Mouse (Mus musculus) gastrocnemius, postnatal 4 days (tissue): Measurements from ENCODE around the gene Epop. TPM values are rescaled to one million over a fixed set of nuclear protein-coding genes. Genes with fewer than 3 reads are reported as not detected.
A peak's percentile ranks its signal among the peaks of the same experiment; 100 is the strongest.
"Not testable (repeated sequence)": the region's sequence is repeated elsewhere in the genome, so short reads cannot be mapped to it uniquely, and the experiment has no call there.

Experiments
- DNase-seq, 2 experiments: peaks; one replicate each; pipeline ENCODE4 v3.0.0; 2021 to 2022; ENCODE audit warnings: low spot score in 2 of 2, mixed read lengths in 2 of 2
- total RNA-seq, 2 experiments: library from RNA; stranded (reverse); gene quantifications; 2 replicates each; pipeline ENCODE4 v1.2.3; 2021

Gene Epop
- total RNA-seq, 2 experiments from 2014 or later, result 0.47 to 0.76 TPM

DNA sequence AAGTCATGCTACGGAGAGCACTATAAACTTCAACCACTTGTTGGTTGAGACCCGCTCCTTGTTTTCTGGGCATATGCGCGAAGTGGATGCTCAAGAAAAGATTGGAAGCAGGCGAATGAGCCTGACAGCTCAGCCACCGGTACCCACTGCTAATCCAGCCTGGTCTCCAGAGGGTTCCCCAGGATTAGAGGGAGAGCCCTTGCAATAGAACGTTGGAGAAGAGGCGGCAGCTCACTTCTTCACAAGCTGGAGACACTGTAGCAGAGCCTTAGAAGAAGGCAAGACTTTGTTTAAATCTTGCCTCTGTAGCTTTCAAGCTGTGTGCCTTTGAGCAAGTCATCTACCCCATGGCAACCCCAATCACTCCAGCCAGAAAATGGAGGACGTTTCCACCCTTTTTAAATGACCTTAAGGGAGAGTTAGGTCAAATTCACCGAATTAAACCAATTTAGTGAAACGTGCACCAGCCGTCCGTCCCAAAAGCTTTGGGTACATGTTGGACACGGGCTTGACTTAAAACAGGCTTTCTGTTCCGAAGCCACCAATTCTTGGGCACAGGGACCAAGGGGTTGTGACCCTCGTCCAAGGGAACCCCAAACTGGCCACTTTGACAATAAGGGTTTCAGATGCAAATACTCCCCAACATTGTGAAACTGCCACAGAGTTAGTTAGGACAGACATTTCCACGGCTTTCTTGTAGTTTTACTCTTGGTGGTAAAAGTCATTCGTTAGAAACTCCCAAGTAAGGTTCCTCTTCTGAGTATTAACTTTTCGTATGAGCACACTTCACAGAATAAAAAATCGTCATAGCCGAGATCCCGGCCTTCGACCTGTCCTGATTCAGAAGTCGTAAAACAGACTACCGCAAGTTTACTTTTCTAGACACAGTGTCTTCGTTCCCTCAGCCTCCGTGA, 31.5 kb upstream of the Epop start:
- DNase-seq, result no peak

DNA sequence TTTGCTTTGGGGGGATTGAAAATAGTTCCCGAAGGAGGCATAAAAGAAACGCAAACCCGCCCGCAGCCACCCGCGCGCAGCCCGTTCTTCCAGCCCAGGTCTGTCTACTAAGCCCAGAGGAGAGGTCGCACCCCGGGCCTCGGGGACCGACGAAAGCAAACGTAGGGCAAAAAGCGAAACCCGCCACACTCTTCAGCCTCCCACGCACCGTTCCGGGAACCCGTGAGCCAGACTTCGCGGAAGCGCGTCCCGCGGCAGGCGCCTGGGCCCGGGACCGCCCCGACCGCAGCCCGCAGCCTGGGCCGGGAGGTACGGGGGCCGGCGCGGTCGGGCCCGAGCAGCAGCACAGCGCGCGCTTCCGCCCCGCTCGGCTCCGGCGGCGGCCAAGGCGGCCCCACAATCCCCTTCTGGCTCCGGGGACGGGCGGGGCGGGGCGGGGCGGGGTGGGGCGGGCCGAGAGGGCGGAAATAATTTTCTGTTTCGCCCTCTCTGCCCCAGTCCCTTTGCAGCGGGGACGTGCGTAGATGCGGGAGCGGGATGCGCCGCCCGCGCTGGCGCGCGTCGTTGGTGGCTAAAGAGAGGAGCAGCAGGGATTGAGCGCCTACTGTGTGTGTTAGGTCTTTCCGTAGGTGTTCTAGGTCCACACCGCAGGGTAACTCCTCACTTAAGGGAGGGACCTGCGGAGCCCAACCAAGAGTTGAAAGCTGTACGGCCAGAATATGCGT, 30.6 kb upstream of the Epop start:
- peak; percentile 51 to 78 for DNase-seq

DNA sequence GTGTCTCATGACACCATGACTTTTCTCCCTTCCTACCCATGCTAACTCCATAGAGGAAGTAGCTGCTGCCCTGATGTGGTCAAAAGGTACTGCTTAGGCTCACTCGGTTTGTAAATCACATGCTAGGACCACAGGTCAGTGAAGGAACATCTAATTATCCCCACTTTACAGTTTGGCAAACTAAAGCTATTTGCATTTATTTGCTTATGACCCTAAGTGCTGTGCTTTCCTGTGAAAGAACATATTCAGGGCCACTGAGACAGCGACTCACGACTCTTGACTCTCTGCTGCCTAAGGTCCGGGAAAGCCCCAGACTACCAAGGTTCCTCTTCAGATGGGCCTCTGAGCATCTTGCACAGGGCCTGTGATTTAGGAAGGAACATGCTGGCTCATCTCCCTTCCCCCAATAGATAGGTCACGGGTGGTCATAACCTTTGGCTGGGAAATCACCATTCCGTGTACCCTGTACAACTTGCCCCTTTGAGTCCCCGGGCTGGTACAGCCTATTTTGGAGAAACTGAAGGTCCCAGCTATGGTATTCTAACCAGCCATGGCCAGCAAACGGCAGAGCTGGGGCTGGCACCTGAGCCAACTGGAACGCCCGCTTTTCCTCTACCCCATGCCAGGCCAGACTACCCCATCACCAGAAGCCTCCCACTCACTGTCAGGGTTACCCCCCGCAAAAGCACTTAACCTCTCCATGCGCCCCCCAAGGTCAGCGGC, 29.9 kb upstream of the Epop start:
- no peak for DNase-seq

DNA sequence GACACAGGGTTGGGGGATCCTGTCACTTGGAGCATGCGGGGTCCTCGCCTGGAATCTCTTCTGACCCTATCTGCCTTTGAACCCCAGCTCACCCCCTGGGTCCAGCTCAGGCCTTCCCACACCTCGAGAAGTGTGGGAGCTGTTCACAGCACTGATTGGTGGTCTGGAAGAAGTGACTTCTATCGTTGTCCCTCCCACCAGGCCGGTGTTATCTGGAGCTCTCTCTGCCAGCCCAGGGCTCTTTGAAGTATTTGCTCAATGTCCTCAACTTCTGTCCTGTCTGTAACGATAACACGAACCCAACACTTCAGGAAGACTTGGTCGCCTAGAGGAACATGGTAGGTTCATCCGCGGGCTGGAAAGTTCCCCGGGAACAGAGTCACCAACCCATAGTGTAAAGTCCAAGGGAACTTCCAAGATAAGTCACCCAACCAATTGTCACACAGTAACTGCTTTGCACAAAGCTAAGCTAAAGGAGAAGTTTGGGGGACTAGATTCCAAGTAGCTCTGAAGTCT, 29.3 kb upstream of the Epop start:
- DNase-seq, result no peak

DNA sequence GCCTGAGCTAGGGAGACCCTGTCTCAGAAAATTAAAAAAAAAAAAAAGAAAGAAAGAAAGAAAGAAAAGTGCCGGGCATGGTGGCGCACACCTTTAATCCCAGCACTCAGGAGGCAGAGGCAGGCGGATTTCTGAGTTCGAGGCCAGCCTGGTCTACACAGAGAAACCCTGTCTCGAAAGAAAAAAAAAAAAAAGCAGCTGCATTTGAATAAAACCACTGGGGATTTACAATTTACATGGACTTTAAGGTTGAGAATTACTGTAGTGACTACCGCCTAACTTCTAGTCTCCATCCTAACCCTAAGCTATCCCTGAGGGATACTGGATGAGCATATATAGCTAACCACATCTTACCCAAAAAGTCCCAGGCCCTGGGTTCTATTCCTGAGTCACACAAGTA, 28.5 kb upstream of the Epop start:
- not testable (repeated sequence) for DNase-seq

DNA sequence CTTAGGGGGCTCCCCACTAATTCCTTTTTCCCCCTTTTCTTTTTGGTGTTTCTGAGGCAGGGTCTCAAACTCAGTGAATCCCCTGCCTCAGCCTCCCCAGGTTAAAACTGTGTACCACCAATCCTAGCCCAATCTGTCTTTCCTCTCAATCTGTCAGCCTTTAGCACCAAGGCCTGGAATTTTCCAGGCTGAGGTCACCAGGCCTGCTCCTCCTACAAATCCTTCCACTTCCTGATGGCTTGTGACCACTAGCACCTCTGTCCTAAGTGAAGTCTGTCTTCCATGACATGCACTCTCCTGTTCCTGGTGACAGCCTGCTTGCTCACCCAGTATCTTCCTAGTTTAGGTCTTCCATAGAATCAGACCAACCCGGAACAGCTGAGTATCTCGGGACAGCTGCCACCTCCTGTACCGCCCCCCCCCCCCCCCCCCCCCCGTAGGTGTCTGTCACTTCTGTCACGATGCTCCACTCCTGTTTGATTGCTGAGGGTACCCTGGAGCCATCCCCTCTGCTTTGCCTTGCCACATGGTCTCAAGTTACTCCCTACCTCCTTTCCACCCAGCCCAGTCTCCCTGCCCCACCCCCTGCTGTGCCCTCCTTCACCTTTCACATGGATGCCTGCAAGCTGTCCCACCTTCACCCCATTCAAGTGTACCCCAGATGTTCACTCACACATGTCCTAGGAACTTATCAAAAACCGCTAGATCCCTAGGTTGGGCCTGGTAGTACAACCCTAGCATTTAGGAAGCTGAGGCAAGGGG, 27.9 kb upstream of the Epop start:
- DNase-seq, result no peak

DNA sequence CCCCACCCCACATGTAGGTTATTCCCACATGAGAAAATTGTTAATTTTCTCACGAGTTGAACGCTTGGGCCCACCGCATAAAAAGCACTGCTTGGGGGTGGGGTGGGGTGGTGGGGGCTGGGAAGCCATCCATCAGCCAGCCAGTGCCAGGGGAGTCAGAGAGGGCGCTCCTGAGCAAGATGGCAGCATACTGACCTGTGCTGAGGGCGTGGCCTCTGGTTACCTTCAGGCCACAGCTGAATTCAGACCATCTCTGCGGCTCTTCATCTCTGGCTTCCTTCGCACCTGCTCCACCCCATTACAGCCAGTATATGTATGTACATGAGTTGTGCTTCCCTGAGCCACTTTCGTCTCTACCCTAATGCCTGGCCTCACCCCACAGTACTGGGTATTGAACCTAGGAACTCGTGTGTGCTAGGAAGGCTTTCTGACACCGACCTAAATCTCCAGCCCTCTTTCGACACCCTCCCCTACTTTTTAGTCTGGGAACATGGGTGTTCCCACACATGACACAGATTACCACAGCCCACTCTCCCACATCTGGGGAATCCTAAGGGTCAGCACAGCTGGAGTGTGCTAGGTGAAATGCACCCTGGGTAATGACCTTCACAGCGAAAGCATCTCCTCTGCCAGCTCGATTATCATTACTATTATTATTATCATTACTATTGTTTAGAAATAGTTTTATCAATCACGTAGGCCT, 26.9 kb upstream of the Epop start:
- DNase-seq, result no peak

DNA sequence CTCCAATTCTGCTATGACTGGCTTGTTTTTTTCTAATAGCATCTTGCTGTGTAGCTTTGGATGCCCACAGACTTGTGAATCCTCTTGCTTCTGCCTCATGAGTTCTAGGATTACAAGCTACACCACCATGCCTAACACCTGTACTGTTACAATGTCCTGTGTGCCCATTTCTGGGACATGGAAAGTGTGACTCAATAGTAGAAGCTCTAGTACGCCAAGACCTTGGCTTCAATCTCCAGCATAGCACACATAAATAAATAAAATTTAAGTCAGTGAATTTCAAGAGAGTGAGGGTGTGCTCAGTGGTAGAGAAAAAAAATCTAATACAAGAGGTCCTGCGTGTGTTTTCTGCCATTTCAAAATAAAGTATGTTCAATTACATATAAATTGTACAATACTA, 24.7 kb upstream of the Epop start:
- no peak for DNase-seq

DNA sequence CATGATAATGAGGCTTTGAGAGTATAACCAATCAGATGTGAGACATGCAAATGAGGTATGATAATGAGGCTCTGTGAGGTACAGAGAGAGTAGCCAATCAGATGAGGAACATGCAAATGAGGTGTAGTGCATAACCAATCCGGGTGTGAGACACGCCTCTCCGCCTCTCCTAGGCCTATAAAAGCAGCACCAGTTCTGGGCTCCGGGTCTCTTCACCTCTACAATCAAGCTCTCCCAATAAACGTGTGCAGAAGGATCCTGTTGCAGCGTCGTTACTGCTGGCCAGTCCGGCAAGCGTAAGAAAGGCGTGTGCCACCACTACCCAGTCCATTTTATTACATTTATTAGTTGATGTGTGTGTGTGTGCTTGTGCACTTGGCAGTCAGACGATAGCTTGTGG, 23.9 kb upstream of the Epop start:
- DNase-seq, result not testable (repeated sequence)

DNA sequence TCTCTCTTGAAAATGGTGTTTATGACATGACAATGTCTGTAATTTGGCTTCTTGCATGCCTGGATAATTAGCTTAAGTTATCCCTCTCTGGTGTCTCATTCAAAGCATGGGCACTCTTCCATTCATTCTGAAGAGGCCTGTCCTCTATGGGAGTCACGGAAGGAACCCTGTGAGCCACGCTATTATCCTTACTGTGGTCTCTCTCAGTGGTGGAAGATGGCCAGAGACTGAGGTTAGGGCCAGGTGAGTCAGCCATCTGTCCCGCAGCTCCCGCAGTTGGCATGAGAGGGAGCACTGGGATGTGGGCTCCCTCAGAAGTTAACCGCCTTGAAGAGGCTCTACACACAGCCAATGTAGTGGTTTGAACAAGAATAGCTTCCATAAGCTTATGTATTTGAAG, 20.8 kb upstream of the Epop start:
- no peak for DNase-seq

DNA sequence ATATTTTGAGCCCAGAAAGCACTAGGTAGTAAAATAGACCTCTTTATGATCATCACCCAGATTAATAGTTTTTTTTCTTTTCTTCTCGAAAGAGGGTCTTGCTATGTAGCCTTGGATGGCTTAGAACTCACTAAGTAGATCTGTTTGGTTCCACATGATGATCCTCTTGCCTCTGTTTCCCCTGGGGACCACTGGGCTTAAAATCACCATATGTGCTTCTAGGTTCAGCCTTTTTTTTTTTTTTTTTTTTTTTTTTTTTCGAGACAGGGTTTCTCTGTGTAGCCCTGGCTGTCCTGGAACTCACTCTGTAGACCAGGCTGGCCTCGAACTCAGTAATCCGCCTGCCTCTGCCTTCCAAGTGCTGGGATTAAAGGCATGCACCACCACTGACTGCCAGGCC, 19.0 kb upstream of the Epop start:
- DNase-seq, result not testable (repeated sequence)

DNA sequence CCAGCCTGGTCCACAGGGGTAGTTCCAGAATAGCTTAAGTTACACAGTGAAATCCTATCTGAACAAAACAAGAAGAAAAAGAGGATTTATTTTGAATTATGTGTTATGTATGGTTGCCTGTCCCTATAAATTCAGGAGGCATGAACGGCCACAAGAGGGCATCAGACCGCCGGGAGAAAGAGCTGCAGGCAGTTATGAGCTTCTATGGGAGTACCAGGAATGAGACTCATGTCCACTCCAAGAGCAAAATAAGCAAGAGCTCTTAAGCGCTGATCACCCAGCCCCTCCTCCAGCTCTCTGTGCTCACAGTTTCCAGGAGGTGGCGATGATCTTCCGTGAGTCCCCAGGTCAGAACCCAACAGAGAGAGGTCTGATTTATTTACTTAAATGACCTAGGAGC, 15.3 kb upstream of the Epop start:
- peak in 1 of 2 experiments; percentile 55 for DNase-seq

DNA sequence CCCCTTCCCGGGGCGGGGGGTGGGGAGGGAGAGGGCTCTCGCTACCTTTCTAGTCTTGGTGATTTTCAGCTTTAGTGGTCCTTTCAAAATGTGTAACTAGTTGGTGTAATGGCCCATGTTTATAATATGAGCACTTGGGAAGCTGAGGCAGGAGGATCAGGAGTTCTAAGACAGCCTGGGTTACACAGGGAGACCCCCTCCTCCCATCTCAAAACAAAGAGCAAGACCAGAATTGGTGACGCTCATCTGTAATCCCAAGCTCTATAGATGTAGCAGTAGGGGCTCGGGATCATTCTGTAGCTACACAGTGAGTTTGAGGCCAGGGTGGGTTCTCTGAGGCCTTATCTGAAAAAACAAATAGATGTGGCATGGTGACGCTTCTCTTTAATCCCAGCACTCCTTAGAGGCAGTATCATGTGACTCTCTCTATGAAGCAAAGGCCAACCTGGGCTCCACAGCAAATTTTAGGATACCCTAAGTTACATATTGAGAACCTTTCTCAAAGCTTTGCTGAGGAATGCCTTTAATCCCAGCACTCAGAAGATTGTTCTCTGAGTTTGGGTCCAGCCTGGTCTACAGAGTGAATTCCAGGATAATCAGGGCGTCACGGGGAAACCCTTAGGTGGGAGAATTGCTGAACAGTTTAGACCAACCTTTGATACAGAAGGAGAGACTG, 14.0 kb upstream of the Epop start:
- DNase-seq, result no peak

DNA sequence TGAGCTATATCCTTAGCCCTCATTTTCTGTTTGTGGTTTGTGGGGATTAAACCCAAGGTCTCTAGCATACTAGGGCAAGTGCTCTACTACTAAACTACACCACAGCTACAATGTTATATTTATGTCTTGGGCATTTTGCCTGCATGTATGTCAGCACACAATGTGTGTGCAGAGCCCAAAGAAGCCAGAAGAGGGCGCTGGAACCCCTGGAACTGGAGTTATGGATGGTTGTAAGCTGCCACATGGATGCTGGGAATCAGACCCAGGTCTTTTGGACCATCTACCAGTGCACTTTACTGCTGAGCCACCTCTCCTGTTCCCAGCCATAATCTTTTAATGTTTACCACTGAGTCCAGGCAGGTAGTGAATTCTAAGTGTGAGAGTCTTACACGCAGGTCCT, 13.2 kb upstream of the Epop start:
- DNase-seq, result no peak

DNA sequence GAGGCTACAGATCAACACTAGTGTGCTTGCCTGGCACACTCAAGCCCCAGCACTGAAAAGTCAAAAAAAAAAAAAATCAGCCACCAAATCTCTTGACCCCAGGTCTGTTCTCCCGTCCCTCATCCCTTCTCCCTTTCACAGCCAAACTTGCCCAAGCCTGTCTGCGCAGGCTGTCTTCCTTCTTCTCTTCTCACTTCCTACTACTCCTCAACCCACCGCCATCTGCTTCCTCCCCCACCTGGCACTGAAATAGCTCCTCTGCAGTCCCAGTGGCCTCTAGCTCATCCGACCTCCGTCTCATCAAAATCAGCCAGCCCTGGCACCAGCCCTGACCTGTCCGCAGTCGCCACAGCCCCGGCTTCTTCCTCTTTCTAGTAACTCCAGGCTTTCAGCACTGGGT, 12.2 kb upstream of the Epop start:
- DNase-seq, result no peak

DNA sequence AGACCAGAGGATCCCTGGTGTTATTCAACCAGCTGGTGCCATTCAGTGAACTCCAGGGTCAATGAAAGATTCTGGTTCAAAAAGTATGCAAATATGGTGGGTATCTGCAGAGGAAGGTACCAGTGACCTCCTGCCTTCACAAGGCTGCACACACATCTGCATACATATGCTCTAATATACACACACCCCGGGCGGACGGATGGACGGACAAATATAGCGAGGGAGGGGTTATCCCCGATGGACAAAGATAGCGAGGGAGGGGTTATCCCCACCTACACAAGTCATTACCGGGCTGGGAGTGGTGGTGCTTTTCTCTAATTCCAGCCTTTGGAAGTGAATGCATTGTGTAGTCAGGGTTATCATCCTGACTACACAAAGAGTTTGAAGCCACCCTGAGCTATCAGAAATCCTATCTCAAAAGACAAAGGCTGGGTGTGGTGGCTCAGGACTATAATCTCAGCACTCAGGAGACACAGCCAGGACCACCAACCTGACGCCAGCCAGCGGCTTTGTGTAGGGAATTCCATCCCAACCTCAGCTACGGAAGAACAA, 6.0 kb upstream of the Epop start:
- DNase-seq, result no peak

DNA sequence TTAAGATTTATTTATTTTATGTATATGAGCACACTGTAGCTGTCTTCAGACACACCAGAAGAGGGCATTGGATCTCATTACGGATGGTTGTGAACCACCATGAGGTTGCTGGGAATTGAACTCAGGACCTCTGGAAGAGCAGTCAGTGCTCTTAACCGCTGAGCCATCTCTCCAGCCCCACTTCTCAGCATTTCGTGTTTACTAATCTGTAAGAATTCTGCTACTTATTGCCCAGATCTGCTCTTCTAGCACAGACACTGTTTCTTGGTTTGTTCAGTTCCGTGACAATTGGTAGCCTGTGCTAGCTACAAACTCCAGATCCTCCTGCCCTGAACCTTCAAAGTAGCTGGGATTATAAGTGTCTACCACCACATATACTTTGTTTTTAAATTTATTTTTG, 2.9 kb upstream of the Epop start:
- not testable (repeated sequence) for DNase-seq

DNA sequence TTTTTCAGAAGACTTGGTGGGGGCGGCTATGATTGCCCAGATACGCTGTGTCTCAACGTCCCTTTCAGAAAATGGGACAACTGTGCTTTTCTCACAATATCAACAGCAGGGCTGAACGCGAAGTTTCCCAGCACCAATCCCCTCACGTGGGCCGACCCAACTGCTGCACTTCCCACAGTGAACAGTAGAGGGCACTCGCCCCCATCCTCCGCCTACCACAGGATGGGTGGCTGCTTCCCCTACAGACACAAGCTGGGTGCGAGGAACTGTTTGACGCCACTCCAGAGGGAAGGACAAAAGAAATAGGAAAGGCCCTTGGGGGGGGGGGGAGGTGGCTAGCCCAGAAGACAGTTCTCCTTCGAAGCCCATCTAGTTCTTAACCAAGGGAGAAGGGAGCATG, 2.4 kb upstream of the Epop start:
- DNase-seq, result peak; percentile 74 to 75

DNA sequence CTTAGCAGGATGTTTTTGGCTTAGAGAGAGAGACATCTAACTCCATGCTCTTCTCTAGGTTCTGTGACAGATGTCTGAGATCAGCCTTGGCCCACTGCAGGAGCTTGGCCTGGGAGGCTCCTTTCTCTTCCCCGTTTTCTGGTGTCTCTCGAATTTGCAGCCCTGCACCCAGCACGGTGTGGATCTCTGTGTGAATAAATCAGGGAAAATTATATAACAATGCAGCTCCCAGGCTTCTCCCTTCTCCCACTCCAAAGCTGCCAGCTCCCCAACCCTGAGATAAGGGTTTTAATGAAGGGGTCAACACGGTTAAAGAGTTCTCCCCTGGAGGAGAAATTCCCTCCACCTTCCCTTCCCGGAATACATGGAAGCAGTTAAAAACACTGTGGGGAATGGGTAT, 2.0 kb upstream of the Epop start:
- no peak for DNase-seq
